Mouse (Mus musculus): ENCODE measurements around the gene Nmral1. TPM values are rescaled to one million over a fixed set of nuclear protein-coding genes. Genes with fewer than 3 reads are reported as not detected.
"Not testable (repeated sequence)": the region's sequence is repeated elsewhere in the genome, so short reads cannot be mapped to it uniquely, and the experiment has no call there.

Gene Nmral1
- polyA plus RNA-seq, 1 experiment from 2014 or later: 47.9 TPM

DNA sequence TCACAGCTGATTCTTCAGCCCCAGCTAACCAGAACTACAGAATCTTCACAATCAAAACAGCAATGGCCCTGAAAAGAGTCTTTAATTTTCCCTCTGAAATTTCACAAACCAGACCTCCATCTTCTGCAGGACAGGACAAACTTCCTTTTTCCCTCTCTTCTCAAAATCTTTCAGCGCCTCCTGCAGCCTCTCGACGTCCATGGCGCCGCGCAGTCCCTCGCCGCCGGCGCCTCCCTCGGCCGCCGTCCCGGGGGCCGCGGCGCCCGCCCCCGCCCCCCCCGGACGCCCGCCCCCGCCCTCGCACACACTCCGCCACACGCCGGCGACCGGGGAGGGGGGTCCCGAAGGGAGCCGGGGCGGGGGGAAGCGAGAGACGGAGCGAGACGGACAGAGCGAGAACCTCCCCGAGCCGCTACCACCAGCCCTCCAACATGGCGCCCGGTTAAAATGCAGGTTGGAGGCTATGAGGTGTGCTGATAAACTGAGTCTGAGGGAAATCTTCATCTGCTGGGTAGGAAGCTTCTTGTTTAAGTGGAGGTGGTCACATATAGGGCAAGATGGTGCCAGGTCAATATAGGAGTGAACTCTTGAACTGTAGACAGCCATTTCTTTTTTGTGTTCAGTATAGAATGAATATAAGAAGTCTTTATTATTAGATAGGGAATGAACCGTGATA lies 37.6 kb upstream of the Nmral1 start:
- not testable (repeated sequence) for H3K9me3 ChIP-seq (replicated peaks; ENCODE audit: low read length); H3K36me3 ChIP-seq (ENCODE audit: insufficient read depth, low read length); H3K27me3 ChIP-seq (ENCODE audit: insufficient read depth, low read length); H3K4me1 ChIP-seq (replicated peaks; ENCODE audit: insufficient read depth, low read length)
- Histone ChIP-seq H3K27ac (peak overlapping the region; percentile 76), H3K4me3 (replicated peaks; ENCODE audit: low read depth, low read length) (peak overlapping the region; percentile 42), H3K4me2 (ENCODE audit: low read length) (peak overlapping the region; percentile 43), H3K9ac (ENCODE audit: low read depth, low read length) (peak overlapping the region; percentile 56)
- WGBS: 2% methylated on average over 21 of the region's 42 CpGs
- ATAC-seq (replicated peaks; ENCODE audit: low FRiP score, low read depth) (peak; percentile 82), DNase-seq (ENCODE audit: low spot score) (peak; percentile 55)
- peak; percentile 9; the same call in 1 of the 2 replicates for TF ChIP-seq CTCF (IDR thresholded peaks at IDR 0.05; ENCODE audit: low read depth)

DNA sequence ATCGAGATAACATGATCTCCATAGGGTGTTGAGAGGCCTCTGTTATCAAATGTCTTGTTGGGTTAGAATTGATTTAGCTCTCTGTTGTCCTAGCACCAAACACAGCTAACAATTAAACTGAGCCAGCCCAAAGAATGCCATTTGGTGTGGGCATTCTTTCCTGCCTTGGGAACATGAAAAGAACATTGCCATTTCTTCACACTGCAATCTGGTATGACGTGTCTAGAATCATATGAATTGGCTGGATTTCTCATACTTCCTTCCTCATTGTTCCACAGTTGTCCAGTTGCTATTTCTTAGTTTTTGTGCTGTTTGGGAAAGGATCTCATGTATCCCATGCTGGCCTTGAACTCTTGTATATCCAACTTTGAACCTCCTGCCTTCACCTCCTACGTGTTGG lies 34.9 kb upstream of the Nmral1 start:
- ATAC-seq (replicated peaks; ENCODE audit: low FRiP score, low read depth): no peak
- WGBS: 52% methylated on average over 3 of the region's 3 CpGs

DNA sequence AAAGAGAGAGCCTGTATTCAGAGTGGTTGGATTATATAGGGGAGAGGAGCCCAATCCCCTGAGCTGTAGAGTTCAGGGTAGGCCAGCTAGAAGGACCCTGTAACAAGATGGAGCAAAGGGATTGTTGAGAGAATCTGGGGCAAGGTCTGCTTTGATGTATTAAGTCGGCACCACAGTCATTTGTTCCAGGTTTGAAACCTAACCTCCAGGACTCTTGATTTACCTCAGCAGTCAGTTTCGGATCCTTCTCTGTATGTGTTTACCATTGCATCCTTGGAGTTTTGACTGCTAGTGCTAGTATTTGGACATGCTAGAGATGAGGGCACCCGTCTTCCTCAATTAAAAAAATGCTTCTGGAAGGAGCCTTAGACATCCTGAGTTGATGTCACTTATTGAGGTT lies 33.0 kb upstream of the Nmral1 start:
- Histone ChIP-seq H3K9ac (ENCODE audit: low read depth, low read length) (no peak overlapping the region), H3K4me2 (ENCODE audit: low read length) (no peak overlapping the region), H3K27me3 (ENCODE audit: insufficient read depth, low read length) (no peaks in the 10 kb centered on the region), H3K9me3 (replicated peaks; ENCODE audit: low read length) (no peaks in the 10 kb centered on the region), H3K4me3 (replicated peaks; ENCODE audit: low read depth, low read length) (no peak overlapping the region), H3K27ac (no peak overlapping the region), H3K36me3 (ENCODE audit: insufficient read depth, low read length) (no peaks in the 10 kb centered on the region), H3K4me1 (replicated peaks; ENCODE audit: insufficient read depth, low read length) (no peaks in the 10 kb centered on the region)
- DNase-seq (ENCODE audit: low spot score): no peak
- no peak for TF ChIP-seq CTCF (IDR thresholded peaks at IDR 0.05; ENCODE audit: low read depth)
- WGBS: 96% methylated on average over 3 of the region's 3 CpGs
- ATAC-seq (replicated peaks; ENCODE audit: low FRiP score, low read depth): no peak

More for the DNA sequence above, 34.9 kb upstream of the Nmral1 start:
- no peak for DNase-seq (ENCODE audit: low spot score)
- H3K4me3 ChIP-seq (replicated peaks; ENCODE audit: low read depth, low read length): no peak overlapping the region
- H3K4me1 ChIP-seq (replicated peaks; ENCODE audit: insufficient read depth, low read length): no peaks in the 10 kb centered on the region
- no peaks in the 10 kb centered on the region for H3K9me3 ChIP-seq (replicated peaks; ENCODE audit: low read length)
- H3K27me3 ChIP-seq (ENCODE audit: insufficient read depth, low read length): no peaks in the 10 kb centered on the region
- no peak overlapping the region for H3K9ac ChIP-seq (ENCODE audit: low read depth, low read length)
- H3K4me2 ChIP-seq (ENCODE audit: low read length): no peak overlapping the region
- no peak for TF ChIP-seq CTCF (IDR thresholded peaks at IDR 0.05; ENCODE audit: low read depth)
- H3K36me3 ChIP-seq (ENCODE audit: insufficient read depth, low read length): no peaks in the 10 kb centered on the region
- no peak overlapping the region for H3K27ac ChIP-seq

GRCm38 (mm10) chr16:4742186-4742585 lies 23.0 kb upstream of the Nmral1 start:
- Histone ChIP-seq H3K4me1 (replicated peaks; ENCODE audit: insufficient read depth, low read length) (no peaks in the 10 kb centered on the region), H3K27me3 (ENCODE audit: insufficient read depth, low read length) (no peaks in the 10 kb centered on the region), H3K9me3 (replicated peaks; ENCODE audit: low read length) (no peaks in the 10 kb centered on the region), H3K27ac (no peak overlapping the region), H3K9ac (ENCODE audit: low read depth, low read length) (no peak overlapping the region), H3K4me3 (replicated peaks; ENCODE audit: low read depth, low read length) (no peak overlapping the region), H3K36me3 (ENCODE audit: insufficient read depth, low read length) (0 out of 2 replicates have a peak, but pooled peaks cover 2% of the 10 kb centered on the region), H3K4me2 (ENCODE audit: low read length) (no peak overlapping the region)
- TF ChIP-seq CTCF (IDR thresholded peaks at IDR 0.05; ENCODE audit: low read depth): no peak
- no peak for DNase-seq (ENCODE audit: low spot score)
- 100% methylated on average over 1 of the region's 1 CpGs for WGBS
- ATAC-seq (replicated peaks; ENCODE audit: low FRiP score, low read depth): no peak

DNA sequence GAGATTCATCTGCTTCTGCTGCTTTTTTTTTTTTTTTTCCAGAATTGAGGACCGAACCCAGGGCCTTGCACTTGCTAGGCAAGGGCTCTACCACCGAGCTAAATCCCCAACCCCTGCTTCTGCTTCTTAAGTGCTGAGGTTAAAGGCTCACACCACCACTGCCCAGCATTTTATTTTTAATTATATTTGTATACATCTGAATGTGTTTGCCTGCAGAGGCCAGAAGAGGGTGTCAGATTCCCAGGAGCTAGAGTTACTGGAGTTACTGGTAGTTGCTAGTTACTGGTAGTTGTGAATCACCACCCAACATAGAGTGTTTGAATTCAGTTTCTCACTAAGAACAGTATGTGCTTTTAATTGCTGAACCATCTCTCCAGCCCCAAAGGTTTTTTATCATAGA lies 20.8 kb upstream of the Nmral1 start:
- Histone ChIP-seq H3K36me3 (ENCODE audit: insufficient read depth, low read length) (0 out of 2 replicates have a peak, but pooled peaks cover 2% of the 10 kb centered on the region), H3K9me3 (replicated peaks; ENCODE audit: low read length) (no peaks in the 10 kb centered on the region), H3K27ac (no peak overlapping the region), H3K4me1 (replicated peaks; ENCODE audit: insufficient read depth, low read length) (peaks cover 9% of the 10 kb centered on the region; the same call in 1 of the 2 replicates), H3K27me3 (ENCODE audit: insufficient read depth, low read length) (no peaks in the 10 kb centered on the region), H3K9ac (ENCODE audit: low read depth, low read length) (no peak overlapping the region), H3K4me3 (replicated peaks; ENCODE audit: low read depth, low read length) (no peak overlapping the region), H3K4me2 (ENCODE audit: low read length) (no peak overlapping the region)
- WGBS: 89% methylated on average over 2 of the region's 2 CpGs
- no peak for DNase-seq (ENCODE audit: low spot score)
- ATAC-seq (replicated peaks; ENCODE audit: low FRiP score, low read depth): no peak
- TF ChIP-seq CTCF (IDR thresholded peaks at IDR 0.05; ENCODE audit: low read depth): peak; percentile 8; the same call in 1 of the 2 replicates

- Histone ChIP-seq H3K9ac (ENCODE audit: low read depth, low read length) (no peak overlapping the region), H3K4me1 (replicated peaks; ENCODE audit: insufficient read depth, low read length) (peaks cover 9% of the 10 kb centered on the region; the same call in 1 of the 2 replicates), H3K36me3 (ENCODE audit: insufficient read depth, low read length) (no peaks in the 10 kb centered on the region), H3K27ac (peak overlapping the region; percentile 10; the same call in 1 of the 2 replicates), H3K4me3 (replicated peaks; ENCODE audit: low read depth, low read length) (no peak overlapping the region), H3K9me3 (replicated peaks; ENCODE audit: low read length) (no peaks in the 10 kb centered on the region), H3K27me3 (ENCODE audit: insufficient read depth, low read length) (no peaks in the 10 kb centered on the region), H3K4me2 (ENCODE audit: low read length) (no peak overlapping the region)
- DNase-seq (ENCODE audit: low spot score) (no peak), ATAC-seq (replicated peaks; ENCODE audit: low FRiP score, low read depth) (no peak)
- WGBS: 62% methylated on average over 2 of the region's 2 CpGs
- TF ChIP-seq CTCF (IDR thresholded peaks at IDR 0.05; ENCODE audit: low read depth): no peak
Observed at GRCm38 (mm10) chr16:4736262-4736661, 17.1 kb upstream of the Nmral1 start.
